Mouse (Mus musculus) embryonic stem cell, embryonic (primary cell): ENCODE measurements around the gene Grik3.

Experiments used
- CTCF ChIA-PET, 4 experiments: fragments of 300-600 bp in 2 of 4; fragments of 350-600 bp in 2 of 4; sonication (Branson Sonifier 250); formaldehyde crosslinking; loops; one replicate each; lab custom pipeline; 2022; ENCODE audit warnings: inconsistent platforms in 2 of 4; lab: Charles Lee
- POLR2A ChIA-PET, 4 experiments: fragments of 300-600 bp in 2 of 4; fragments of 350-600 bp in 2 of 4; sonication (Branson Sonifier 250); formaldehyde crosslinking; loops; one replicate each; lab custom pipeline; 2022; ENCODE audit warnings: antibody characterized with exemption in 4 of 4, inconsistent platforms in 1 of 4; lab: Charles Lee

Grik3 gene

DNA sequence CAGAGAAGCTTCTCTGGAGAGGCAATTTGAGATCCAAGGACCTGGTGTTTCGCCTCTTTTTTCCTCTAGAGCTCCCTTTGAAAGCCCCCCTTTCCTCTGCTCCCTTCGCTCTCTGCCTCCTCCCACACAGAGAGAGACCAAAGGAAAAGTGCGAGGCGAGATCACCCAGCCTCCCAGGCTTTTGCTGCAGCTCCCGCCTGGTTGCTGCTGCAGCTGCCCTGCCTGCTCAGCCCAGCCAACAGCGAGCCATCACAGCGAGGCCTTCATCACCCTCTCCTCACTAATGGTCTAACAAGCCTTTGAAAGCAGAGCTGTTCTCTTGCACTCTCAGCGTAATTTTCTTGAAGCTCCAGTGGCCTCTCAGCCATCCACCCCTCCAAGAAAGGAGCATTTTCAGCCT lies 196.6 kb downstream of the Grik3 start:
- ChIA-PET POLR2A (interaction anchor here in 1 of 4 experiments (0.8 kb wide), 1 partner anchor 21 kb away, joined by 3 read pairs; no protein-coding TSS in a partner anchor), CTCF (interaction anchor here in 2 of 4 experiments (0.6 to 1.3 kb wide), 3 partner anchors 16 to 716 kb away, joined by 3 to 4 read pairs (median 3); no protein-coding TSS in a partner anchor)

DNA sequence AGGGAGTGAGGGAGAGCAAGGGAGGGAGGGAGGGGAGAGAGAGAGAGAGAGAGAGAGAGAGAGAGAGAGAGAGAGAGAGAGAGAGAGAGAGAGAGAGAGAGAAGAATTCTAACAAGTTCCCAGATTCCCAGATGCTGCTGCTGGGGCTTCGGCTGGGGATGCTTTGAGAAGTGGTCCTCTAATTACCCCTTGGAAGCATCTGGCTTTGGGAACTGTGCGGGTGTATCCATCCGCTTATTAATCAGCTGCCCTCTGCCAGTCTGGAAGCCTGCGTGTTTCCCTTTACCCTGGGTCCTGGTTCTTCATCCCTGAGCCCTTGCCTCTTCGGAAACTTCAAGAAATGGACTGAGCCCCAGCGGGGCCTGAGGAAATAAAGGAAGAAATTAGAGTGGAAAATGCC lies 204.9 kb downstream of the Grik3 start:
- ChIA-PET CTCF (interaction anchor here in 1 of 4 experiments (1.7 kb wide), 1 partner anchor 9 kb away, joined by 9 read pairs; no protein-coding TSS in a partner anchor), POLR2A (interaction anchor here in 2 of 4 experiments (0.6 to 1.3 kb wide), 2 partner anchors 143 to 290 kb away, joined by 3 to 4 read pairs; no protein-coding TSS in a partner anchor)

DNA sequence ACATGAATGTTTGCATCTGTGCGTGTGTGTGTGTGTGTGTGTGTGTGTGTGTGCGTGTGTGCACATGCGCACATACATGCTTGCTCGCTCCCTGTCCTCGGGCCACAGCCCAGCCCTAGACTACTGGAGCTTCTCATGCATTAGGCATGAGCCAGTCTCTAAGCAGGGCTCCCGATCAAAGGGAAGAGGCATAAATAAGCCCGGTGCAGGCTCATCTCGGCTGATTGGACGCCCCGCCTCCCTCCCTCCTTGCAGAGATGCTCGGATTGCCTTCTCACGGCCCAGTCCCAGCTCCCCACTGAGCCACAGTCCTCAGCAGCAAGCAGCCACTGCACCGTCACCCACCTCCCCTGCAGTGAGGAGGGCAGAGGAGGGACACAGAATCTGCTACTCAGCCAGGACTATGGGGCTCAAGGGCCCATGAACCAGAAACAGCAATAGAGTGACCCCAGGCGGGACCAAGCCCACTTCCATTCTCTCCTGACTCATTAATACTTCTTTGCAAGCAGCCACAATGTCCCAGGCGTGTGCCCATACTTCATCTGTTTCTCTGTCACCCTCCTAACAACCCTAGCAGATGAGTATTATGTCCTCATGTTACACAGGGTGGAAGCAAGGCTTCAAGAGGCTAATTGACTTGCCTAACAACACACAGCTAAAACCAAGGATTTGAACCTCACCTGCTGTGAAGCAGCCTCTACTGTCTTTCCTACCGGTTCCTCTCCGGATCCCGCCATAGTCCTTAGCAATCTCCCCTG lies 205.9 kb downstream of the Grik3 start:
- CTCF ChIA-PET = interaction anchor here in 2 of 4 experiments (0.6 to 0.7 kb wide), 3 partner anchors 72 to 611 kb away, joined by 3 read pairs; no protein-coding TSS in a partner anchor
- POLR2A ChIA-PET = interaction anchor here in 1 of 4 experiments (1.1 kb wide), 1 partner anchor 11 kb away, joined by 3 read pairs; no protein-coding TSS in a partner anchor

DNA sequence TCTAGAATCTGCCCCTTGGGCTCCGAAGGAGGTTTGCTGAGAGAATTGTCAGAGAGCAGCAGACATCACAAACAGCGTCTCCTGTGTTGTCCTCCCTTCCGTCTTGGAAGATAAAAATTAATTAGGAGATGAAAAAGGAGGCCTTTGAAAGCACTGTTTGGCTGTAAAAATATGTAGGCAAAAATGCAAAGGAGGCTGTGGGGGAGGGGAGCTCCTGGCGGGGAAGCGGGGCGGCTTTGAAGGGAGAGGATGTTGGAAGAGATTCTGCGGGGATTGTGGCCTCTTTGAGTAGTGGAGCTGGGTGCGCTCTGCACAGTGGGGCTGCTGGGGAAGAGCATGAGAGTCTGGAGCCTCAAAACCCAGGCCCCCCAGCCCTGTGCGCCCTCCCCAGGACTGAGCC lies 207.1 kb downstream of the Grik3 start:
- ChIA-PET POLR2A (interaction anchor here in 1 of 4 experiments (1.1 kb wide), 1 partner anchor 13 kb away, joined by 3 read pairs; no protein-coding TSS in a partner anchor), CTCF (no interaction called here)

DNA sequence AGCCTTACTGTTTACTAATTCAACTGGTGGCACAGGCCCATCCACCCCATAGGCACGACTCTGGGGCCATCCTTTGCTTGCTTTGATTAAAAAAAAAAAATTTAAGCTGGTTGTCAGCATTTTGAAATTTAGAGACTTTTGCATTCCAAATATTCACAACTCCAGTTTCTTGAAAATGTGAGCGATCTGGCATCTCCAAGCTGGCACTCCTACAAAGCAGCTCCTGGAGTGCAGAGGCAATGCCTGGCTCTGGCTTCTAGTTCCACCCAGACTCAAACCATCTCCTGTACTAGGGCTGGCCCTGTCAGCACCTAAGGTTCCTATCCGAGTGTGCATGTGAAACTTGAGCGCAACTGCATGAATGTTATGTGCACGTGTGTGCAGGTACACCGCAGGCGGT lies 208.6 kb downstream of the Grik3 start:
- ChIA-PET CTCF (no interaction called here), POLR2A (interaction anchor here in 1 of 4 experiments (0.7 kb wide), 1 partner anchor 203 kb away, joined by 3 read pairs; no protein-coding TSS in a partner anchor)

DNA sequence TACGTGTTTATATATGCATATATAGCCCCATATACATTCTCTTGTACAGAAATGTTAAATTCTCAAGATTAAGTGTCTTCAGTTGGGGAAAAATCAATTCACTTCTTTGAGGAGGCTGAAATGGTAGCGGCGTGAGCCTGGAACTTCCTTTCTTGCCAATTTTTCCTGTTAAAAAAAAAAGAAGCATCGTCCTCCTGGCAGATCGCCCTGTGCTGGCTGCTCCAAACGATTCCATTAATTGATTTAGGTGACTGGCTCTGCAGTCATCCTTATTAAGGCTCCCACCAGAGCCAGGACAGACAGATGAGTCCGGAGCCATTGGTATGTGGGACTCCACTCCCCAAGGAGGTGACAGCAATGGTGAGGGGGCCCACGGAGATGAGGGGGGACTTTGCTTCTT lies 209.8 kb downstream of the Grik3 start:
- ChIA-PET POLR2A (no interaction called here), CTCF (no interaction called here)

DNA sequence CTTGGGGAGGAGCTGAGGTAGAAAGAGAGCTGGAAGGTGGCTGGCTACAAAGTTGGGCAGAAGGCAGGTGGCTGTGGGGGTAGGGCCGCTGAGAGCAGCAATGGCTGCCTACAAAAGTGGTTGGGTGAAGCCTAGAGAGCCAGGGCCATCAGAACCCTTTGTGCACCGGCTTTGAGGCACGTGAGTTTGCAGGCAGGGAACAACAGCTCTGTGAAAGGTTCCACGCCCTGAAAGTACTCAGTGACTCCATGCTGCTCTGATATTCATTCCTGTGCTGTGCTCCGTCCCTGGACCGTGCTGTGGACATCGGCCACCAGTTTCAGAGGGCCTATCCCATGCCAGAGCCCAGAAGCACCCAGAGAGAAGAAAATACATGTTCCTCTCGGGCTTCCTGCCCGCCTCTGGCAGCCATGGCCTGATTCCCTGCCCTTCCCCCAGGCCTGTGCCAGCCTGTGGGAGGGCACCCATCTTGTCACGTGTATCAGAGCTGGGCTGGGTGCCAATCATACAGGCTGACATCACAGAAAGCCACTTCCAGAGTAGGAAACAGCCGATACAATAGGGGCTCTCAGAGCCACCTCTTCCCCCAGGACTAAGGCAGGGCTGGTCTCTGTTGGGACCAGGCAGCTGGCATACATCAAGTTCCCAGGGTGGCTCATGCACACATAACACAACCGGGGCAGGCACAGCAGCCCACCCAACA lies 212.3 kb downstream of the Grik3 start:
- POLR2A ChIA-PET = interaction anchor here in 3 of 4 experiments (0.5 to 4.3 kb wide), 11 partner anchors 15 to 427 kb away, joined by 3 to 18 read pairs (median 3); no protein-coding TSS in a partner anchor
- CTCF ChIA-PET = interaction anchor here (0.5 to 2.8 kb wide), 50 partner anchors 8 to 542 kb away, joined by 3 to 16 read pairs (median 3); no protein-coding TSS in a partner anchor

DNA sequence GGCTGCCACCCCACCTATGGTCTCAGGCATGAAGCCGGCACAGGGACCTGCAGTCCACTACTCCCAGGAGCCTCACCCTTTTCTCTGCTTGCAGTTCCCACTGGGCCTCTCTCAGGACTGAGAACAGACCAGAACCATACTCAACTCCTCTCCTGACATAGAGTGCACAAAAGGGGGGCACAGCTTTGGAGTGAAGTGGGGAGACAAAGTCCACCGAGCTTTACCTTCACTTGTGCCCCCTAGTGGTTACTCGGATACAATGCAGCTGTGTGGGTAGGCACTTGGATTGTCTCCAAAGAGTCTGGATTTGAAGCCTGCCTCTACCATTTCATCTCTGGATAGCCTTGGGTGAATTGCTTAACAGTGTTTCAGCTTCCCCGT lies 212.8 kb downstream of the Grik3 start:
- ChIA-PET POLR2A (interaction anchor here in 2 of 4 experiments (0.5 to 4.3 kb wide), 9 partner anchors 15 to 428 kb away, joined by 3 to 18 read pairs (median 4); no protein-coding TSS in a partner anchor), CTCF (interaction anchor here (0.5 to 2.8 kb wide), 49 partner anchors 8 to 543 kb away, joined by 3 to 16 read pairs (median 3); no protein-coding TSS in a partner anchor)

DNA sequence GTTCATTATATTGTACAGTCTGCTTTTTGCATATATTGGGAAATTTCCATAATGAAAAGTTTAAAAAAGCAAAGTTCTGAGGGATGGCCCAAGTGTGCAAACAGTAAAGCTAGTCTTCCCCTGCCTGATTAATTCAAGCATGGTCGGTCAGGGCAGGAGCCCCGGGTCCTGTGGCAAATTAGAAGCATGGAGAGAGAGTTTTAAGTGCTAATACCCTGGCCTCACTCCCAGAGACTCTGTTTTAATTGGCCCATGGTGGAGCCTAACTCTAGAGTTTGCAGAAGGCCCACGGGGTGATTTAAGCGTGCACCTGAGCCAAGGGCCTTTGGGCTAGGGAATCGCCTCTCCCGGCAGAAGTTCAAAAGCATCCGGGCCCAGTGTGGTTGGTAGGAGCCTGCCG lies 215.2 kb downstream of the Grik3 start:
- ChIA-PET POLR2A (interaction anchor here in 1 of 4 experiments (0.6 to 4.3 kb wide), 5 partner anchors 12 to 58 kb away, joined by 3 to 18 read pairs (median 3); no protein-coding TSS in a partner anchor), CTCF (interaction anchor here in 2 of 4 experiments (1.2 to 2.8 kb wide), 3 partner anchors 22 to 39 kb away, joined by 5 to 16 read pairs (median 6); no protein-coding TSS in a partner anchor)

DNA sequence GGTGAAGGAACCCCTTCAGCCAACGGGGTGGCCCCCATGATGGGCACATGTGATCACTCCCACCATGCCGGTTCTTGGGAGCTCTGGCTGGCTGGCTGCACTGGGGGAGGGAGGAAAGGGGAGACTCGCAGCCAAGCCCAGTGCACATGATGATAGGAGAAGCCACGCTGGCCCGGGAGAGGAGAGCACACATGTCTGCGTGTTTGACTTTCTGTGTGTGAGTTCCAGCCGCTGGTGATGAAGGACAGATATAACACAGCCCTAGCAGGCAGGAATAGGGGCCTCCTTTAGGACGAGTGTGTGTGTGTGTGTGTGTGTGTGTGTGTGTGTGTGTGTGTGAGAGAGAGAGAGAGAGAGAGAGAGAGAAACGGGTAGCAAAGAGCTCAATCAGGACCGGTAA lies 219.2 kb downstream of the Grik3 start:
- POLR2A ChIA-PET = interaction anchor here in 2 of 4 experiments (0.6 kb wide), 3 partner anchors 20 to 562 kb away, joined by 3 read pairs; no protein-coding TSS in a partner anchor
- CTCF ChIA-PET = interaction anchor here in 1 of 4 experiments (0.6 kb wide), 1 partner anchor 486 kb away, joined by 6 read pairs; no protein-coding TSS in a partner anchor

DNA sequence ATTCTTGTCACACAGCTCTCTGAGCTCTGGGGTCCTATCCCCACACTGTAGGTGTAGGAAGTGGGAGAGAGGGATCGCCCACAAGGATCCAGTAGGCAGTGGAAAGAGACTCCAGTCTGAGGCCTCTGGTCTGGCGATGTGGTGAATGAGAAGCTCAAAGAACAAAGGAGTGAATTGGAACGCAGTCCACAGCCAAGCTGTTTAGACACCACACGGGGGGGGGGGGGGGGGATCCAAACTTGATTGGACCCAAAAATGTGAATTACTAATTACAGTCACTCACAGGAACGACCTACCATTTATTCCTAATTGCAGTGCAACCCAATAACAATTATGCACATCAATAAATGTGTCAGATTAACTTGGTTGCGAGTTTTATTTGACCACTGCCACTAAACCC lies 227.4 kb downstream of the Grik3 start:
- ChIA-PET POLR2A (interaction anchor here in 3 of 4 experiments (0.6 to 3.5 kb wide), 10 partner anchors 10 to 221 kb away, joined by 3 to 33 read pairs (median 4); no protein-coding TSS in a partner anchor), CTCF (interaction anchor here in 2 of 4 experiments (0.6 to 1.5 kb wide), 5 partner anchors 18 to 916 kb away, joined by 3 to 10 read pairs (median 4); partner anchors contain the start of gene Mtf1 (in 1 of the 2))

DNA sequence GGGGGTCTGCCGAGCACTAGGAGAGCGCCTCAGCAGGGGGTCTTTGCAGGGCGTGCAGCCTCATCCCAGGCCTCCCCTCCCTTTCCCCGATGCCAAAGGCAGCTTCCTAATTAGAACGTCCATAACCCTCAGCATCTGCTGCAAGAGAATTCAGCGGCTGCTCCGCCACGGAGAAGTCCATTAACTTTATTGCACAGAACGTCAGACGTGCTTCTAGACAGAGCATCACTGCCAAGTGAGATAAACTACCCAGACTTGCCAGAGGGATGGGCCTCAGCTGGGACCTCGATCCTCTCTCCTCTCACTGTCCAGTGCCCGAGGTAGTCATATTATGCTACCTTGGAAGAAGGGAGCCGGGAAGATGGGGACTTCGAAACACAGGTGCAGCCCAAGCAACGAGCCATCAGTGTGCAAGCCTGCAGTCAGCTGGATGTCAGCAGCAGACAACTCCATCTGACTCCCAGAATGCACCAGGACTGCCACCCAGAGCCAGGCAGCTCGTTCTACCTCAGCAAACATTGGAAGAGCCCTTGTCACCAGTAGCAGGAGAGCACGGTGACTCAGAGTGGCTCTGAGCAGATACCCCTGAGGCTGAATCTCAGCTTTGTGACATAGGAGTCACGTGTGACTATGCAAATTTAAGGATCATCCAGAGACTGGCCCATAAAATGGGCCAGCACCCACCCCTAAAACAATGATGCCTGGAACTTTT lies 228.1 kb downstream of the Grik3 start:
- CTCF ChIA-PET = interaction anchor here in 3 of 4 experiments (0.5 to 1.5 kb wide), 8 partner anchors 10 to 413 kb away, joined by 3 to 8 read pairs (median 3); no protein-coding TSS in a partner anchor
- POLR2A ChIA-PET = interaction anchor here in 3 of 4 experiments (0.7 to 3.5 kb wide), 14 partner anchors 10 to 272 kb away, joined by 3 to 33 read pairs (median 4); no protein-coding TSS in a partner anchor

DNA sequence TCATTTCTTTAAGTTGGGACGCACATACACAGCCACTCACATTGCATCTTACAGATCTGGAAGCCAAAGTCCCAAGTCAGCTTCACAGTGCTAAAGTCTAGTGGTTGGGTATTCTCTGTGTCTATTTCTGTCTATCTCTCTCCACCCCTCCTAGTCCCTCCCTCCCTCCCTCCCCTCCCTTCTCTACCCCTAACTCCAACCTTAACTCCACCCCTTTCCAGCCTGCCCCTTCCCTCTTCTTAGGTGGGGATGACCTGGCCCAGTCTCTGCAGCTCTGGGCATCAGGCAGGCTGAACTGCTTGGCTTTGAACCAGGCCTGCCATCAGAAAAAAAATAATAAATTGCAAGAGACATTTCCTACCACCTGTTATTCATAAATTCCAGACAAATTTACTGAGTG lies 235.7 kb downstream of the Grik3 start:
- ChIA-PET CTCF (interaction anchor here in 3 of 4 experiments (0.6 to 4.2 kb wide), 7 partner anchors 11 to 820 kb away, joined by 3 to 16 read pairs (median 3); no protein-coding TSS in a partner anchor), POLR2A (interaction anchor here (0.7 to 5.1 kb wide), 15 partner anchors 7 to 237 kb away, joined by 3 to 26 read pairs (median 6); no protein-coding TSS in a partner anchor)

DNA sequence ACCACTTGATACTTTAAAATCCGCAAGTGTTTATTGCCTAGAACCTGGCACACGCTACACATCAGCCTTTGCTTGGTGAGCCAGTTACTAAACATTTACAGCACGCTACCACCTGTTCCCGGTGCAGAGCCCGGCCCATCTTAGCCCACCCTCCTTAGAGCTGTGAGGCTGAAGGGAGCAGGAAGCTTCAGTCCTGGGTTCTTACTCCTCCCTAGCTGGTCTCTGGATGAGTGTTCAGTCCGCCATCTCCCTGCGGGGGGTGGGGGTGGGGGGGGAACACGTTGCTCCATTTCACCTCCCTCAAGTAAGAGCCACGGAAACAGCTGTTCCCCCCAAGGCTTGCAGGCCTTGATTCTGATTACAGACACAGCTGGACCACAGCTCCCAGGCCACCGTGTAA lies 236.5 kb downstream of the Grik3 start:
- ChIA-PET POLR2A (interaction anchor here (0.5 to 5.1 kb wide), 27 partner anchors 8 to 240 kb away, joined by 3 to 33 read pairs (median 5); no protein-coding TSS in a partner anchor), CTCF (interaction anchor here in 3 of 4 experiments (0.6 to 4.2 kb wide), 9 partner anchors 12 to 384 kb away, joined by 3 to 16 read pairs (median 3); no protein-coding TSS in a partner anchor)

DNA sequence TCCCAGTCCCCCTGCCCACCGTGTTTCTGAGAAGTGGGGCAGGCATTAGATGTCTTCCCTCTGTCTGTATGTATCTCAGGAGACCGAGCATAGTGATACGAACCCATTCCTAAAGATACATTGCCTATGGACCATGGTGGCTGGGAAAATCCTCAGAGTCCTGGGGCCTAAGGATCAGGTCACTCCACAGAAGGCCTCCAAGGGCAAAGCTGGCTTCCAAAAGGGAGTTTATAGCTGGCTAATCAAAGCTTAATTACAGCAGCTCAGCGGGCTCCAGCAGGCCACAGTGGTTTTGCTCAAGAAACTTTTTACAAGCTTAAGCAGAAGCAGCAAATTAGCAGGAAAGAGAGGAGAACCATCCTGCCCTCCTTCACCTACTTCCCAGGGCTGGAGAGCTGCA lies 237.1 kb downstream of the Grik3 start:
- CTCF ChIA-PET = interaction anchor here in 3 of 4 experiments (0.6 to 4.2 kb wide), 7 partner anchors 13 to 385 kb away, joined by 3 to 16 read pairs (median 4); no protein-coding TSS in a partner anchor
- POLR2A ChIA-PET = interaction anchor here in 3 of 4 experiments (0.5 to 5.1 kb wide), 37 partner anchors 8 to 821 kb away, joined by 3 to 33 read pairs (median 6); no protein-coding TSS in a partner anchor

DNA sequence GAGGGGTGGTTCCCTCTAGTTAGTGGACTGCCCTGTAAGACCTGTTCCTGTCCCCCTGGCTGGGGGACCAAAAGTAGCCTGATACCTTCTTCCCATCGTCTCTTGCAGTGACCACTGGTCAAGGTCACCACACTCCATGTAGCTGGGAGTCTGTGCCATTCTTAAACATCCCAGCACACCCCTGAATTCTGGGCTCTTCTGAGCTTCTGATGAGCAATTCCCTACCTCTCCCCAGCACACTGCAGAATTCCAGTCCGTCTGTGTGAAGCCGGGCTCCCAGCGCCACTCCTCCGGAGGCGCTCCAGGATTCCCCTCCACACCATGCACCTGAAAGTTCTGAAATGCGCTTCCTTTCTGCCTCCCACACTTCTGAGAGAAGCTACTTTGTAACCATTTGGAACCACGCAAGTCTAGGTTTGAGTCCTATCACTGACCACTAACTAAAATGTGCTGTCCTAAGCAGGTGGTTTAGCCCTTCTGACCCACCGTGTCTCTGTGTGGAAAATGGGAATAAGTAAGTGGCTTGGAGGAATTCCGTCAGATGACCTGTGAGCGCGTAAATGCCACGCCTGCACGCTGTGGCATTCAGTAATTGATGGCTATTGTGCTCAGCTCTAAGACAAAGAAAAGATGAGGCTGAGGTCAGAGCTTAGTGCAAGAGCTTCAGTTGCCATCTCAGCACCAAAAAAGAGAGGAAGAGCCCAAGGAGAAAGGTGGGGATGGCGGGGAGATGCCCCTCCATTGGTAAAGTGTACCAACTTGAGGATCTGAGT lies 237.8 kb downstream of the Grik3 start:
- POLR2A ChIA-PET = interaction anchor here (0.5 to 5.1 kb wide), 62 partner anchors 8 to 822 kb away, joined by 3 to 33 read pairs (median 4); no protein-coding TSS in a partner anchor
- CTCF ChIA-PET = interaction anchor here (0.6 to 4.2 kb wide), 6 partner anchors 10 to 289 kb away, joined by 3 to 16 read pairs (median 3); no protein-coding TSS in a partner anchor
